Mouse (Mus musculus) c-Kit-positive CD71-positive TER-119-positive erythroid progenitor cells, embryonic 14.5 days (primary cell): ENCODE data around the gene Usp45.
"Not testable (repeated sequence)": the region's sequence is repeated elsewhere in the genome, so short reads cannot be mapped to it uniquely, and the experiment has no call there.

Experiments
- DNase-seq: peaks from one replicate; pipeline ENCODE4 v3.0.0-alpha.2; 2013; ENCODE audit warnings: low spot score

Usp45 gene

GRCm38 (mm10) chr4:21766863-21767304 is at the start of gene Usp45, which contains the start of gene Tstd3:
TSS of gene Usp45 (plus strand) at chr4:21767156.
TSS of gene Tstd3 (minus strand) at chr4:21767212.
- peak; percentile 75 for DNase-seq

- no peak for DNase-seq
Measured at GRCm38 (mm10) chr4:21722752-21723334, 44.1 kb upstream of the Usp45 start.

GRCm38 (mm10) chr4:21726912-21727614 is 39.9 kb upstream of the Usp45 start:
- DNase-seq = peak; percentile 71

- DNase-seq = peak; percentile 94
Measured at GRCm38 (mm10) chr4:21727615-21728165, 39.3 kb upstream of the Usp45 start, which contains the start of gene Ccnc. TSS of gene Ccnc (plus strand) at chr4:21727701.

- DNase-seq = no peak
Measured at GRCm38 (mm10) chr4:21739169-21739568, 27.8 kb upstream of the Usp45 start.

- DNase-seq = not testable (repeated sequence)
Measured at GRCm38 (mm10) chr4:21744142-21744541, 22.8 kb upstream of the Usp45 start.

- DNase-seq = no peak
Measured at GRCm38 (mm10) chr4:21745723-21746122, 21.2 kb upstream of the Usp45 start.

- DNase-seq = no peak
Measured at GRCm38 (mm10) chr4:21755123-21755789, 11.7 kb upstream of the Usp45 start.

- no peak for DNase-seq
Measured at GRCm38 (mm10) chr4:21758860-21759259, 8.1 kb upstream of the Usp45 start.

- no peak for DNase-seq
Measured at GRCm38 (mm10) chr4:21761416-21762160, 5.4 kb upstream of the Usp45 start.

- DNase-seq = no peak
Measured at GRCm38 (mm10) chr4:21763827-21764226, 3.1 kb upstream of the Usp45 start.

GRCm38 (mm10) chr4:21766171-21766862 is 639 bp upstream of the Usp45 start:
- no peak for DNase-seq

- DNase-seq = no peak
Measured at GRCm38 (mm10) chr4:21771064-21771463, 4.1 kb downstream of the Usp45 start.

- DNase-seq = no peak
Measured at GRCm38 (mm10) chr4:21772306-21772705, 5.3 kb downstream of the Usp45 start.

- peak; percentile 90 for DNase-seq
Measured at GRCm38 (mm10) chr4:21776091-21776945, 9.4 kb downstream of the Usp45 start.

- no peak for DNase-seq
Measured at GRCm38 (mm10) chr4:21776946-21777265, 9.9 kb downstream of the Usp45 start.

GRCm38 (mm10) chr4:21780816-21781726 is 14.1 kb downstream of the Usp45 start:
- peak; percentile 71 for DNase-seq

GRCm38 (mm10) chr4:21786268-21786667 is 19.3 kb downstream of the Usp45 start:
- no peak for DNase-seq

GRCm38 (mm10) chr4:21788903-21789302 is 21.9 kb downstream of the Usp45 start:
- no peak for DNase-seq
